Mouse (Mus musculus): ENCODE measurements around the gene Cdk2ap2.

DNA sequence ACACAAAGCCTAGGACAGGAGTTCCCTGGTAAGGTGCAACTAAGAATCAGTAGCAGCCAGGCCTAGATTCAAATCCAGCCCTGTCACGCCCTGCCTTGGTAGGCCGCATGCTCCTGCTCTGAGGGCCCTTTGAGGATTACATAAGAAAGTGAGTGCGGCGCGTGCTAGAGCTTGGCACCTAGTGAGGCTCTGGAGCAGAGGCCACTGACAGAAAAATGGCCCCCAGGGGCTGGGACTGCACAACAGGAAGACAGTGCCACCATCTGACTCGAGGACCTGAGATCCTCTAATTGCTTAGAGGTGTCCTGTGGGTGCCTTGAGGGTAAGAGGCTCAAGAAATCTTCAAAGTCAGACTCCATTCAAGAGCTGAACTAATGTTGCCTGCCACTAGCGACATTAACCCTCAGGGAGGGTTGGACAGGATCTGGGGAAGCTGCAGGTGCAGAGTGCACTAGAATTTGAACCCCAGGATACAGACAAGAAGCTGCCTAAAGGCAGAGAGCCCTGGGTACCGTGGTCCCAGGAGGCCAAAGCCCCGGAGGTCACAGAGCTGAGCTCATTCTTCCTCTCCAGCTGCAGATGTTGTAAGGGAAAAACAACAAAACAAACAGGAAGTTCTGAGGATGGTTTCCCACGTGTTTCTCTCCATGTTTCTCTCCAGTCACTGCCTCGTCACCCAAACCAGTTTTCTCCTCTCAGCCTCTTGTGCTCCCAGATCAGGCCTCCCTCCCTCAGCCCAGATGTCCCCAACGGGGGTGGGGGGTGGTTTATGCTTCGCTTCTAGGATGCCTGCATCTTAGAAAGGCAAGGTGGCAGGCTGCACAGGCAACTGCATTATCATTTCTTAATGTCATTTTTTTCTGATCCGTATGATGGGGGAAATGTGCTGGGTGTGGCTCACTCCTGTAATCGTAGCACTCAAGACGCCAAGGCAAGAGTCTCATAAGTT is 47.8 kb downstream of the Cdk2ap2 start:
- no peak for TF ChIP-seq ZC3H11A (IDR thresholded peaks at IDR 0.05; ENCODE audit: borderline replicate concordance, low read depth, low read length)
- no peak for TF ChIP-seq HCFC1 (IDR thresholded peaks at IDR 0.05; ENCODE audit: borderline replicate concordance, insufficient read depth, low read length)
- TF ChIP-seq CHD2 (IDR thresholded peaks at IDR 0.05; ENCODE audit: low read depth, low read length) = no peak

Measured in ES-E14 (cell line).